Mouse (Mus musculus) fat pad, adult 2 months (tissue): ENCODE measurements around the gene Meltf.
"Not testable (repeated sequence)": the region's sequence is repeated elsewhere in the genome, so short reads cannot be mapped to it uniquely, and the experiment has no call there.

Experiments
- DNase-seq: peaks from one replicate; pipeline ENCODE4 v3.0.0-alpha.2; 2011; ENCODE audit warnings: low read depth, low spot score; ENCODE audit errors: extremely low read depth

The Meltf gene

GRCm38 (mm10) chr16:31933751-31934549 is 55.3 kb downstream of the Meltf start, which contains the start of gene Pigz:
Gene Pigz, plus strand, starts transcription at chr16:31933851.
- no peak for DNase-seq

- DNase-seq = no peak
Measured at GRCm38 (mm10) chr16:31934550-31935010, 56.0 kb downstream of the Meltf start.

DNA sequence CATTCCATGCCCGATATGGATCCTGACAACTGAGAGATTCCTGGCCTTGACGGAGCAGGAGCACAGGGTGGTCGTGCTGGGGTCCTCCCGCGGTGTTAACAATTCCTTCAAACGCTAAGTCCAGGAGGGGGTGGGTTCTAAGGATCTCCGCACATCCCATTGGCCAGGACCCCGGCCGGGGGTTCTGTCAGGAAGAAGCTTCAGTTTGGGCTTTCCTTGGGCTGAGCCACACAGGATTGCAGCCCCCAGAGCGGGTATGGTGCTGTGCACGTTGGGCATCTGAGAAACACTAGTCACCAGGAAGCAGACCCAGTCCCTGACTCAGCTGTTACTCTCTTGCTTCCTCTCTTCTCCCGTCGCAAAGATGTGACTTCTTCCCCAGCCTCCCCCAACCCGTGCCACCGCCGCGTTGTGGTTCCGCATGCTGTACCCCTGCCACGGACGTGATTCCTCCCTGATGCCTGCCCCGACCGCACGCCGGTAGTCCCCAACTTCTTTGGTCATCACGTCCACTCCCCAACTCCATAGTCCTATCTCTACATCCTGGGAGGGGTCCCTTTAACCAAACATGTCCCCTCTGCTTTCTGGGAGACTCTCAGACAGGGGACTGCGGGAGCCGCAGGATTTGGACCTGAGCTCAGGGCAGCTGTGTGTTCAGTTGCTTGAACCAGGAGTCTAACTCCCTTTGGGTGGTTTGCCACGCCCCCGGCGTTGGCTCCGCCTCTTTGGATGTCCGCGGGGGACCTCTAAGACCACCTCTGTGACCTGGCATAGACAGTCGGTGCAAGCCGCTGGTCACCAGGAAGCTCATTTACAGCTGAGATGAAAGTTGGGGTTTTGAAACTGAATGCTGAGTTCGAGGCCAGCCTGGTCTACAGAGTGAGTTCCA is 56.7 kb downstream of the Meltf start:
- no peak for DNase-seq

DNA sequence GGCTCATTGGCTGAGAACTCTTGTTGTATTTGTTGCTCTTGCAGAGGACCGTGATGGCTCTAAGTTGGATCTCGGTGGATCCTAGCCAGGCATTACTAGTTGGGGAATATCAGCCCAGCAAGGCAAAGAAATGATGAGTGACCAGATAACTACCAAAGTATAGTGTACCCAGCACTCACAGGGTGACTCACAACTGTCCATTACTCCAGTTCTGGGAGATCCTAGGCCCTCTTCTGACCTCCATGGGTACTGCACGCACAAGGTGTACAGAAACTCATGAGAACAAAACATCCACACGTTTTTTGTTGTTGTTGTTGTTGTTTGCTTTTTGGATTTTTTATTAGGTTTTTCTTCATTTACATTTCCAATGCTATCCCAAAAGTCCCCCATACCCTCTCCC is 58.0 kb downstream of the Meltf start:
- DNase-seq = no peak

- no peak for DNase-seq
Measured at GRCm38 (mm10) chr16:31938856-31939255, 60.2 kb downstream of the Meltf start.

- DNase-seq = no peak
Measured at GRCm38 (mm10) chr16:31940586-31940985, 62.0 kb downstream of the Meltf start.

DNA sequence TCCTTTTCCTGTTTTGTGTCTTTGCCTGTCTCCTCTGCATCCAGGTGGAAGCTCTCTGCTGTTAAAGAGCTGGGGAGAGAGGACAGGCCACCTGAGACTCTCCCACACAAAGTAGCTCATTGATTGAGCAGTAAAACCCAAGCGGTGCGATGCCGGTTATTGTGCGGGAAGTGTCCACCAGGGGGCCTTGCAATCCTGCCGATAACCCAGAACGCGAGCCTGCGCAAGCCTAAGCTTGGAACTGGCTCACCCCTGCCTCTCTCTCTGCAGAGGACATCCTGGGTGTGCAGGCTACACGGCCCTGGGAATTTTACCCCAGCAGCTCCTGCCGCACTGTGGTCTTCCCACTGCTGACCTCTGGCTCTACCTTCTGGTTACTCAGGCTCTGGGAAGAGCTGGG is 65.4 kb downstream of the Meltf start:
- DNase-seq = no peak

GRCm38 (mm10) chr16:31944698-31945255 is 66.2 kb downstream of the Meltf start:
- DNase-seq = no peak

DNA sequence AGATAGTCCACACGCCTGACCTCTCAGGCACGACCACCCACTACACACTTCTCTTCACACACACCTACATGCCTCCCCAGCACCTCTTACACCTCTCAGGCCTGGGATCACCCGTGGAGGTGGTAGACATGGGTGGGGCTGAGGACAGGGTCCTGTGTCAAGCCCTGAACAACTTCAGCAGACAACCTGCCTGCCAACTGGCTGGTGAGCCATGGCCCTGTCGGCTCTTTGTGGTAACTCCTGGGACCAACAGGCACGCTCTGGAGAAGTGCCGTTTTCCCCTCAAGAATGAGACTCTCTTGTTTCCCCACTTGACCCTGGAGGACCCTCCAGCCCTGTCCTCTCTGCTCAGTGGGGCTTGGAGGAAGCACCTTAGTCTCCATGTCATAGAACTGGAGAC is 66.8 kb downstream of the Meltf start:
- no peak for DNase-seq

- DNase-seq = not testable (repeated sequence)
Measured at GRCm38 (mm10) chr16:31945986-31946385, 67.4 kb downstream of the Meltf start.

DNA sequence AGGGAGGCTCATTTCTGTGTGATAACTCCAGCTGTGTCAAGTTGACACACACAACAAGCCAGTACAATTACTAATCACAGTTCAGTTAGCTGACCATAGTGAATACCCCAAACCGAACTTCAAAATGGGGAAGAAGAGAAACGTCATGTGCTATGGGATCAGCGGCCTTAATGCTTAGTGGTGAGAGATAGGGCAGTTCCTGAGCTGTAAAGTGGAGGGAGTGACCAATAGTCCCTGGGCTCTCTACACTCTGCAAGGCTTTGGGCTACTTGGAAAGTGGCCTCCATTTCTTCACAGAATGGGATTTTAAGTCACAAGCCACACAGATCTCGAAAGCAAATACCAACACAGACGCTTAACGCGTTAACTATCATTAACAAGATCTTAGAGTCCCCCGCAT is 68.7 kb downstream of the Meltf start:
- no peak for DNase-seq

- no peak for DNase-seq
Measured at GRCm38 (mm10) chr16:31947901-31948316, 69.3 kb downstream of the Meltf start.

GRCm38 (mm10) chr16:31948345-31948774 is 69.8 kb downstream of the Meltf start, which contains the start of the genes 0610012G03Rik and Ncbp2:
Gene 0610012G03Rik, minus strand, starts transcription at chr16:31948494.
Gene Ncbp2, plus strand, starts transcription at chr16:31948513.
- no peak for DNase-seq
